Mouse (Mus musculus) bone marrow, adult 2 months (tissue): ENCODE measurements around the gene Sh3d19. TPM values are rescaled to one million over a fixed set of nuclear protein-coding genes. Genes with fewer than 3 reads are reported as not detected.
"Not testable (repeated sequence)": the region's sequence is repeated elsewhere in the genome, so short reads cannot be mapped to it uniquely, and the experiment has no call there.

Source experiments
- H3K27ac ChIP-seq: fragments of 200-500 bp; 2 replicates; pipeline ENCODE4 v1.5.1; 2012; ENCODE audit warnings: low read depth, mild to moderate bottlenecking, control low read depth, inconsistent platforms, low read length; ENCODE audit not compliant: control insufficient read depth, poor library complexity, insufficient read depth
- H3K4me1 ChIP-seq: fragments of 200-500 bp; 2 replicates; pipeline ENCODE4 v1.6.1; 2011; ENCODE audit warnings: low read length; ENCODE audit not compliant: control insufficient read depth, insufficient read depth
- H3K4me3 ChIP-seq: fragments of 200-500 bp; replicated peaks from 2 replicates; pipeline ENCODE3; 2011; ENCODE audit warnings: mild to moderate bottlenecking, low read depth, low read length, control low read depth; ENCODE audit not compliant: control insufficient read depth
- CTCF ChIP-seq: fragments of 200-500 bp; IDR thresholded peaks from 2 replicates; pipeline ENCODE4 v1.5.1; 2011; ENCODE audit warnings: low read length, control low read depth; ENCODE audit not compliant: control insufficient read depth, insufficient read depth
- POLR2A ChIP-seq: fragments of 200-500 bp; IDR thresholded peaks from 2 replicates; pipeline ENCODE4 v1.6.1; 2011; ENCODE audit warnings: low read depth, mild to moderate bottlenecking, control low read depth, low read length, borderline replicate concordance; ENCODE audit not compliant: control insufficient read depth
- WGBS: fragments of 180-500 bp; shearing (Covaris S2); methylation state at CpG from one replicate; pipeline ENCODE4 v1.1.7; 2018; 5-methylcytosine and 5-hydroxymethylcytosine counted together
- polyA plus RNA-seq: library from polyadenylated mRNA; stranded (reverse); fragments of >200 nt; gene quantifications from 2 replicates; pipeline ENCODE4 v1.2.4, GENCODE M21; 2011; ENCODE audit warnings: low replicate concordance; ENCODE audit not compliant: missing spikeins, insufficient read depth, insufficient read length

The Sh3d19 gene
- polyA plus RNA-seq, 1 experiment: 6.4 TPM

- Histone ChIP-seq H3K4me3 (no peak overlapping the region), H3K4me1 (no peaks in the 10 kb centered on the region), H3K27ac (no peak overlapping the region)
- WGBS: 60% methylated on average over 14 of the region's 14 CpGs
- TF ChIP-seq CTCF (no peak), POLR2A (no peak)
Measured at GRCm38 (mm10) chr3:86076511-86077283, 105.8 kb downstream of the Sh3d19 start.

- 85% methylated on average over 8 of the region's 8 CpGs for WGBS
- no peak overlapping the region for H3K4me3 ChIP-seq
- no peaks in the 10 kb centered on the region for H3K4me1 ChIP-seq
- TF ChIP-seq CTCF (no peak), POLR2A (no peak)
- H3K27ac ChIP-seq: no peak overlapping the region
Measured at GRCm38 (mm10) chr3:86083051-86083450, 112.1 kb downstream of the Sh3d19 start.

GRCm38 (mm10) chr3:86085001-86085400 is 114.1 kb downstream of the Sh3d19 start:
- WGBS: 92% methylated on average over 19 of the region's 19 CpGs
- TF ChIP-seq CTCF (no peak), POLR2A (no peak)
- no peak overlapping the region for H3K4me3 ChIP-seq

GRCm38 (mm10) chr3:86087872-86088271 is 117.0 kb downstream of the Sh3d19 start:
- no peak overlapping the region for H3K27ac ChIP-seq
- H3K4me3 ChIP-seq: no peak overlapping the region
- no peaks in the 10 kb centered on the region for H3K4me1 ChIP-seq
- WGBS: 80% methylated on average over 3 of the region's 3 CpGs
- TF ChIP-seq CTCF (no peak), POLR2A (no peak)

More at GRCm38 (mm10) chr3:86085001-86085400, 114.1 kb downstream of the Sh3d19 start:
- Histone ChIP-seq H3K27ac (no peak overlapping the region), H3K4me1 (no peaks in the 10 kb centered on the region)

- Histone ChIP-seq H3K27ac (no peak overlapping the region), H3K4me3 (no peak overlapping the region), H3K4me1 (no peaks in the 10 kb centered on the region)
- TF ChIP-seq POLR2A (no peak), CTCF (no peak)
- 88% methylated on average over 6 of the region's 6 CpGs for WGBS
Measured at GRCm38 (mm10) chr3:86093213-86093845, 122.4 kb downstream of the Sh3d19 start.

DNA sequence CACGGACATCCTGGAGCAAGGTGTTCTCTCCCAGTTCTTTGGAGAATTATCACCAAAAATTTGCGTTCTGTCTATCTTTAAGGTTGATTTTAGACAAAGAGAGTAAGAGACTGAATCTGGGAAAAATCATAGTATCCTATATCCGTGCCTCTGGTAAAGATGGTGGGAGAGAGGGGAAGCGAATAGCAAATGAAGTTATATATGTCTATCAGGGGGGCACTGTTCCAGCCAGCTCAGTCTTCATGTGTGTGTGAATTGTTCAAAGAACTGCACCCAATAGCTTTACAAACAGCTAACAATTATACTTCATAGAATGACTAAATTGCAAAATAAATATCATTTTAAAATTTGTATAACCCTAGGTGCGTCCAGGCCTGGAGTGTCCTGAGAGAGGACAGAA is 123.0 kb downstream of the Sh3d19 start:
- WGBS: 87% methylated on average over 5 of the region's 5 CpGs
- no peak for TF ChIP-seq POLR2A
- no peak for TF ChIP-seq CTCF
- Histone ChIP-seq H3K27ac (no peak overlapping the region), H3K4me3 (no peak overlapping the region), H3K4me1 (no peaks in the 10 kb centered on the region)

DNA sequence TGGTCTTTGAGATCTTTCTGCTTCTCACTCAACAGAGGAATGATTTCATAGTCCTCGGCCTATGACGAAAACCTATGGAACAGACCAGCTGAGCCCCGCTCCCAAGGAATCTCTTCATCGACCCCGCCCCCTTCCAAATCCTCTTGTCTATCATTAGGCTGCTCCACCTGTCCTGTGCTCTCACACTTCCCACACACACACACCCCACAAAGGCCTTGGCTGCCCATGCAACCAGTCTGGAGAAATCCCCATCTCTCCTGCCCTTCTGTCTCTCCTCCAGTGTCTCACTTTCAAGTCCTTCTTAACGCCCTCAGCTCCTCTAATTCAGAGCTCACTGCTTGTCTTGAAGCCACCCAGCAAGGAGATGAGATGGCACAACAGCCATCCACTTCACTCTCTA is 131.0 kb downstream of the Sh3d19 start:
- H3K27ac ChIP-seq: no peak overlapping the region
- H3K4me1 ChIP-seq: no peaks in the 10 kb centered on the region; the same call in 1 of the 2 replicates
- no peak overlapping the region for H3K4me3 ChIP-seq
- WGBS: 85% methylated on average over 6 of the region's 6 CpGs
- TF ChIP-seq CTCF (no peak), POLR2A (no peak)

- no peak overlapping the region for H3K27ac ChIP-seq
- H3K4me3 ChIP-seq: peak overlapping the region; percentile 31
- no peak for TF ChIP-seq POLR2A
- no peak for TF ChIP-seq CTCF
- no peaks in the 10 kb centered on the region; the same call in 1 of the 2 replicates for H3K4me1 ChIP-seq
- 5% methylated on average over 18 of the region's 18 CpGs for WGBS
Measured at GRCm38 (mm10) chr3:86103449-86104291, 132.8 kb downstream of the Sh3d19 start.

DNA sequence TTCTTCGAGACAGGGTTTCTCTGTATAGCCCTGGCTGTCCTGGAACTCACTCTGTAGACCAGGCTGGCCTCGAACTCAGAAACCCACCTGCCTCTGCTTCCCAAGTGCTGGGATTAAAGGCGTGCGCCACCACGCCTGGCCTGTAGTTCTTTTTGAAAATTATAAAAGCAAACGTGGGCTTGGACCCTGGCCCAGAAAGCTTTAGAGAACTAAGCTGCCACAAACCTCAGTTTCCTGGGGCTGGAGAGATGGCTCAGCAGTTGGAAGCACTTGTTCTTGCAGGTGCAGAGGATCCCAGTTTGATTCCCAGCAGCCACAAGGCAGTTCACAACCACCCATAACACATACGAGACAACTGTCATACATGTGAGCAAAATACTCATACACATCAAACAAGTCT is 133.5 kb downstream of the Sh3d19 start:
- 21% methylated on average over 7 of the region's 7 CpGs for WGBS
- H3K27ac ChIP-seq: peak overlapping the region; percentile 38; the same call in 1 of the 2 replicates
- H3K4me3 ChIP-seq, H3K4me1 ChIP-seq: not testable (repeated sequence)
